Mouse (Mus musculus) MEL (cell line): ENCODE results near the gene Kif26a.

Source experiments
- ELF1 ChIP-seq: IDR thresholded peaks from 2 replicates; pipeline ENCODE4 v1.6.1; 2014; ENCODE audit warnings: low read depth, mild to moderate bottlenecking, inconsistent platforms, low read length, improper control_type of control experiment, moderate library complexity
- GABPA ChIP-seq: IDR thresholded peaks from 2 replicates; pipeline ENCODE4 v1.6.1; 2012; ENCODE audit warnings: low read depth, mild to moderate bottlenecking, inconsistent platforms, low read length, improper control_type of control experiment, moderate library complexity
- MAX ChIP-seq: IDR thresholded peaks from 2 replicates; pipeline ENCODE4 v1.6.1; 2011; ENCODE audit warnings: low read length, improper control_type of control experiment
- MAZ ChIP-seq: IDR thresholded peaks from 2 replicates; pipeline ENCODE4 v1.6.1; 2012; ENCODE audit warnings: low read depth, mild to moderate bottlenecking, inconsistent platforms, low read length, improper control_type of control experiment
- POLR2AphosphoS5 ChIP-seq: IDR thresholded peaks from 2 replicates; pipeline ENCODE4 v1.6.1; 2012; ENCODE audit warnings: low read depth, borderline replicate concordance, mild to moderate bottlenecking, inconsistent platforms, low read length, moderate library complexity, mixed read lengths

DNA sequence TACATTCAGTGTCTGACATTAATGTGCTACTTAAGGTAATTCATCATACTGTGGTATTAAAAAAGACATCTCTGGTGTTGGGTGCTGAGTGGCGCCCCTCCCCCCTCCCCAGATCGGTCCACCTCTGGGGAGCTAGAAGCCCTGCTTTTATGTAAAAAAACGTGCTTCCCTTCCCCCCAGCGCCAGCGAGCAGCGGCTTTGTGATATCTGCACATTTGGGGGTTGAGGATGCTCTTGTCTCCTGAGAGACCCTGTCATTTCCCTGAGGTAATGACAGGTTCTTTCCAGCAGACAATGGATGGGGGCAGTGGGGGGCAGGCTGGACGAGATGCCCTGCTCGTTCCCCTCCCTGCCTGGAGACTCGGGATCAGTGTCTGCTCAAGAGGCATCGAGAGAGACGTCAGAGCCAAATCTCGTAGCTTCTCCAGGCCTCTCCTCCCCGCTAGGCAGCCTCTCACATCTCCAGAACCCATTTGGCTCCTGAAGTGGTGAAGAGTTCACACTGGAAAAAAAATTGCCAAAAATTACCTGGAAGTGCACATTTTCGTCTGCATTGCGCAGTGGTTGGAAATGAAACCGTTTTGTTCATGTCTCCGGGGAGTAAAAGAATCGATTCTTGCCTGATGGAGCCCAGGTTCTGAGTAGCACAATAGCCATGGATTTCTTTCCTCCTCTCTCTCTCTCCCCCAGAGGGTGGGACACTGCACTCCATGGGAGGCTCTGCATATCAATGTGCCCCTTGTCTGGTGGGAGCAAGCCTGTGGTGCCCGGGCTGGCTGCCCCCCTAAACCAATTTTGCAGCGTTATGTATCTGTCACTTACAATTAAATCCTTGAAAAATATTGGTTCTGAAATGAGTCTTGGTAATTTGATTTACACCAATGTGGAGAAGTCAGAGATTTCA lies 24.9 kb downstream of the Kif26a start:
- TF ChIP-seq MAX = no peak
- no peak for TF ChIP-seq MAZ
- no peak for TF ChIP-seq ELF1
- no peak for TF ChIP-seq GABPA
- TF ChIP-seq POLR2AphosphoS5 = no peak
